Mouse (Mus musculus) heart, embryonic 16.5 days (tissue): ENCODE data around the gene Sgsh. TPM values are rescaled to one million over a fixed set of nuclear protein-coding genes. Genes with fewer than 3 reads are reported as not detected.
A peak's percentile ranks its signal among the peaks of the same experiment; 100 is the strongest.

Experiments used
- ATAC-seq: fragments of 200-750 bp; cut with Nextera tagmentation; replicated peaks from 2 replicates; pipeline ENCODE4 v1.8.0; 2017; ENCODE audit warnings: moderate number of reproducible peaks; ENCODE audit not compliant: insufficient read depth, low FRiP score; ENCODE audit errors: extremely low read depth
- H3K27ac ChIP-seq: fragments of 300-500 bp; sonication (generic); 2 replicates; pipeline ENCODE4 v1.5.1; 2014; ENCODE audit warnings: mild to moderate bottlenecking, low read length, control low read depth, moderate library complexity
- H3K27me3 ChIP-seq: fragments of 300-500 bp; sonication (generic); 2 replicates; pipeline ENCODE4 v1.6.1; 2014; ENCODE audit warnings: low read length, mixed read lengths; ENCODE audit not compliant: control insufficient read depth, insufficient read depth
- H3K36me3 ChIP-seq: fragments of 300-500 bp; sonication (generic); 2 replicates; pipeline ENCODE4 v1.6.1; 2014; ENCODE audit not compliant: control insufficient read depth, insufficient read depth
- H3K4me1 ChIP-seq: fragments of 300-500 bp; sonication (generic); 2 replicates; pipeline ENCODE4 v1.6.1; 2014; ENCODE audit warnings: low read length, mixed read lengths; ENCODE audit not compliant: control insufficient read depth, insufficient read depth
- H3K4me2 ChIP-seq: fragments of 300-500 bp; sonication (generic); 2 replicates; pipeline ENCODE4 v1.6.1; 2014; ENCODE audit warnings: low read depth, mild to moderate bottlenecking, control low read depth, low read length
- H3K4me3 ChIP-seq: fragments of 300-500 bp; sonication (generic); 2 replicates; pipeline ENCODE4 v1.5.1; 2014; ENCODE audit warnings: mild to moderate bottlenecking, control low read depth, low read length
- H3K9ac ChIP-seq: fragments of 300-500 bp; sonication (generic); 2 replicates; pipeline ENCODE4 v1.6.1; 2014; ENCODE audit warnings: low read length, control low read depth
- H3K9me3 ChIP-seq: fragments of 300-500 bp; sonication (generic); replicated peaks from 2 replicates; pipeline ENCODE4 v1.6.1; 2016; ENCODE audit warnings: low read length; ENCODE audit not compliant: control insufficient read depth
- WGBS: fragments of 180-500 bp; shearing (Covaris S2); extraction: QIAGEN DNeasy Blood & Tissue Kit; methylation state at CpG from one replicate; pipeline ENCODE4 v1.1.7; 2014; 5-methylcytosine and 5-hydroxymethylcytosine counted together
- polyA plus RNA-seq: library from polyadenylated mRNA; unstranded; fragments of >200 nt; fragmentation: Nextera tagmentation; extraction: Ambion mirVana; gene quantifications from 2 replicates; pipeline ENCODE4 v1.2.1, GENCODE M21; 2015

Sgsh gene
- polyA plus RNA-seq, 1 experiment from 2014 or later: 4.7 TPM

DNA sequence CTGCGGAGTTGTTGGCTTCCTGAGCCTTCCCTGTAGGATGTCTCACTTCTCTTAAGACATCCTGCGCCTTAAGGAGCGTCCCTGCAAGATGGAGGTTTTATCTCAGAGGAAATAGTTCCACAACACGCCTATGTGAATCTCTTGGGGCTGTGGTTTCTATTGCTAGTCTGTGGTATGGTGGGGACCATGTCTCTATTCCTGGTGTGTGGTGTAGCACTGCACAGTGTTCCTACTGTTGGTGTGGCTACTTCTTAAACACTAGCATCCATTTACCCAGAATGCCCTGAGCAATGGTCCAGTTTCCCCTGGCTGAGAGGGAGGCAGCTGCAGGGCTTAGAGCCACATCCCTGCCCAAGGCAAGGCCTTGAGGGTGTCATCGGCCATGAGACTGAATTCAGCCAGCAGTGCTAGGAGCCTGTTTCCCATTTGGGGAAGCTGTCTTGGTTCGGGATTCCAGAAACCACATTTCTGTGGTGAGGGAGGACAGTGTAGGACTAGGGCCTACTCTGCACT lies 27.1 kb upstream of the Sgsh start:
- no peak for ATAC-seq
- Histone ChIP-seq H3K27me3 (no peaks in the 10 kb centered on the region), H3K4me2 (no peak overlapping the region), H3K9ac (no peak overlapping the region), H3K4me1 (peaks cover 10% of the 10 kb centered on the region), H3K36me3 (peaks cover 12% of the 10 kb centered on the region; the same call in 1 of the 2 replicates), H3K9me3 (no peaks in the 10 kb centered on the region), H3K27ac (no peak overlapping the region; the same call in 1 of the 2 replicates), H3K4me3 (no peak overlapping the region)
- WGBS: 68% methylated on average over 6 of the region's 6 CpGs

GRCm38 (mm10) chr11:119381631-119382337 lies 26.4 kb upstream of the Sgsh start:
- WGBS: 41% methylated on average over 9 of the region's 9 CpGs
- Histone ChIP-seq H3K9me3 (no peaks in the 10 kb centered on the region), H3K36me3 (peaks cover 13% of the 10 kb centered on the region; the same call in 1 of the 2 replicates), H3K9ac (peak overlapping the region; percentile 24; the same call in 1 of the 2 replicates), H3K4me3 (no peak overlapping the region), H3K4me1 (peaks cover 7% of the 10 kb centered on the region), H3K27me3 (no peaks in the 10 kb centered on the region), H3K4me2 (no peak overlapping the region), H3K27ac (peak overlapping the region; percentile 42; the same call in 1 of the 2 replicates)
- peak; percentile 62 for ATAC-seq

DNA sequence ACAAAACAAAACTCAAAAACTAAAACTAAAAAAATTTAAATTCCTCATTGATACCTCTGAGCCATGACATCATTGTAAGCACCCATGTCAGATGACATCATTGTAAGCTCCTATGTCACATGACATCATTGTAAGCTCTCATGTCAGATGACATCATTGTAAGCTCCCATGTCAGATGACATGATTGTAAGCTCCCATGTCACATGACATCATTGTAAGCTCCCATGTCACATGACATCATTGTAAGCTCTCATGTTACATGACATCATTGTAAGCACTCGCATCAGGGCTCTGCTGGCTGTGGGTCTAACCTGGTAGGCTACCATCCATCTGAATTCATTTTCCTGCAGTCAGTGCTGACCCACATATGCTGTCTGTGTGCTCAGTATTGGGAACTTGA lies 23.2 kb upstream of the Sgsh start:
- Histone ChIP-seq H3K27me3 (no peaks in the 10 kb centered on the region), H3K9ac (no peak overlapping the region), H3K27ac (no peak overlapping the region), H3K4me2 (no peak overlapping the region), H3K4me3 (no peak overlapping the region), H3K36me3 (peaks cover 13% of the 10 kb centered on the region; the same call in 1 of the 2 replicates), H3K4me1 (no peaks in the 10 kb centered on the region; the same call in none of the 2 replicates), H3K9me3 (no peaks in the 10 kb centered on the region)
- no peak for ATAC-seq
- WGBS: 95% methylated on average over 1 of the region's 1 CpGs

- Histone ChIP-seq H3K36me3 (peaks cover 13% of the 10 kb centered on the region; the same call in 1 of the 2 replicates), H3K4me3 (no peak overlapping the region), H3K27ac (no peak overlapping the region), H3K4me2 (no peak overlapping the region), H3K9me3 (no peaks in the 10 kb centered on the region), H3K27me3 (no peaks in the 10 kb centered on the region), H3K4me1 (no peaks in the 10 kb centered on the region; the same call in none of the 2 replicates), H3K9ac (no peak overlapping the region)
- no peak for ATAC-seq
- 92% methylated on average over 11 of the region's 11 CpGs for WGBS
These were observed 22.0 kb upstream of the Sgsh start for GRCm38 (mm10) chr11:119377326-119377725.

- ATAC-seq: no peak
- Histone ChIP-seq H3K27ac (no peak overlapping the region), H3K4me2 (no peak overlapping the region), H3K36me3 (peaks cover 13% of the 10 kb centered on the region; the same call in 1 of the 2 replicates), H3K4me1 (no peaks in the 10 kb centered on the region), H3K9me3 (no peaks in the 10 kb centered on the region), H3K9ac (no peak overlapping the region), H3K4me3 (no peak overlapping the region), H3K27me3 (no peaks in the 10 kb centered on the region)
- WGBS: 66% methylated on average over 6 of the region's 6 CpGs
These were observed 20.1 kb upstream of the Sgsh start for GRCm38 (mm10) chr11:119375425-119375824.

GRCm38 (mm10) chr11:119363534-119364145 lies 8.3 kb upstream of the Sgsh start:
- Histone ChIP-seq H3K9me3 (peaks cover 5% of the 10 kb centered on the region; the same call in 1 of the 2 replicates), H3K4me3 (no peak overlapping the region), H3K9ac (no peak overlapping the region), H3K4me1 (no peaks in the 10 kb centered on the region), H3K27ac (no peak overlapping the region), H3K36me3 (peaks cover 16% of the 10 kb centered on the region), H3K4me2 (0 out of 2 replicates have a peak overlapping the region, but pooled peaks have one; percentile 4), H3K27me3 (no peaks in the 10 kb centered on the region)
- peak; percentile 85 for ATAC-seq
- WGBS: 33% methylated on average over 11 of the region's 11 CpGs

GRCm38 (mm10) chr11:119362769-119363533 lies 7.6 kb upstream of the Sgsh start:
- no peak for ATAC-seq
- Histone ChIP-seq H3K4me3 (no peak overlapping the region), H3K27ac (no peak overlapping the region), H3K4me2 (0 out of 2 replicates have a peak overlapping the region, but pooled peaks have one; percentile 4), H3K4me1 (no peaks in the 10 kb centered on the region), H3K36me3 (peaks cover 16% of the 10 kb centered on the region), H3K27me3 (no peaks in the 10 kb centered on the region), H3K9me3 (peaks cover 5% of the 10 kb centered on the region; the same call in 1 of the 2 replicates), H3K9ac (no peak overlapping the region)
- WGBS: 42% methylated on average over 11 of the region's 11 CpGs

DNA sequence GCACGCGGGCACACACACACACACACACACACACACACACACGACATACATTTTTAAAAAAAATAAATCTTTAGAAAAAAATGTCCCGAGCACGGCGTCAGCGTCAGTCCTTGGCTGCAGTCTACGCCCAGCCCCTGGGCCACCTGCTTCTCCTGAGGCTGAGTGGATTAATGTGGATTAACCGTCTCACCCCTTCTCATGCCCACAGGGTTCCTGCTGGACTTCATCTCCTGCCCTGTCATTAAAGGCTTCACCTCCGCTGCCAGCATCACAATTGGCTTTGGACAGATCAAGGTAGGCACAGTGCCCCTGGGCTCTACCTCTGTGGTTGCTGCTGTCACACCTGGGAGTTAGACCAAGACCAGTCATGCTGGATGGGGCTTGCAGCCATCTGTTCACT lies 3.8 kb upstream of the Sgsh start:
- H3K4me1 ChIP-seq: peaks cover 10% of the 10 kb centered on the region
- H3K27me3 ChIP-seq: no peaks in the 10 kb centered on the region
- ATAC-seq: no peak
- H3K9me3 ChIP-seq: no peaks in the 10 kb centered on the region
- WGBS: 90% methylated on average over 10 of the region's 10 CpGs
- H3K4me3 ChIP-seq: no peak overlapping the region
- no peak overlapping the region for H3K9ac ChIP-seq
- H3K36me3 ChIP-seq: peaks cover 5% of the 10 kb centered on the region; the same call in 1 of the 2 replicates
- H3K27ac ChIP-seq: no peak overlapping the region
- no peak overlapping the region for H3K4me2 ChIP-seq
